Mouse (Mus musculus) E14TG2a.4 (cell line): Measurements from ENCODE around the gene Olfr175-ps1.

Source experiments
- CTCF ChIP-seq: conservative IDR thresholded peaks from 2 replicates; pipeline ENCODE4 v1.5.1; 2014; ENCODE audit warnings: low read length
- POU5F1 ChIP-seq: IDR thresholded peaks from 2 replicates; pipeline ENCODE4 v1.6.1; 2014; ENCODE audit warnings: low read length, borderline replicate concordance

- TF ChIP-seq CTCF (no peak), POU5F1 (no peak)
Measured at GRCm38 (mm10) chr16:58861479-58861878, 34.9 kb upstream of the Olfr175-ps1 start.
